Mouse (Mus musculus) lung, adult 2 months (tissue): ENCODE results near the gene Gfpt2. TPM values are rescaled to one million over a fixed set of nuclear protein-coding genes. Genes with fewer than 3 reads are reported as not detected.
"Not testable (repeated sequence)": the region's sequence is repeated elsewhere in the genome, so short reads cannot be mapped to it uniquely, and the experiment has no call there.

Experiments
- DNase-seq: peaks from one replicate; pipeline ENCODE4 v3.0.0; 2022
- H3K4me1 ChIP-seq: fragments of 200-500 bp; 2 replicates; pipeline ENCODE4 v1.6.1; 2011; ENCODE audit warnings: low read length; ENCODE audit not compliant: control insufficient read depth, insufficient read depth
- H3K4me3 ChIP-seq: fragments of 200-500 bp; replicated peaks from 2 replicates; pipeline ENCODE3; 2011; ENCODE audit warnings: low read depth, mild to moderate bottlenecking, control low read depth, low read length; ENCODE audit errors: extremely low read depth
- CTCF ChIP-seq: fragments of 200-500 bp; IDR thresholded peaks from 2 replicates; pipeline ENCODE4 v1.5.1; 2011; ENCODE audit warnings: mild to moderate bottlenecking, low read length, control low read depth; ENCODE audit not compliant: insufficient read depth
- POLR2A ChIP-seq: fragments of 200-500 bp; IDR thresholded peaks from 2 replicates; pipeline ENCODE4 v1.6.1; 2011; ENCODE audit warnings: low read depth, mild to moderate bottlenecking, control low read depth, low read length, borderline replicate concordance; ENCODE audit errors: extremely low read depth
- WGBS: fragments of 180-500 bp; shearing (Covaris S2); methylation state at CpG from one replicate; pipeline ENCODE4 v1.1.7; 2018; 5-methylcytosine and 5-hydroxymethylcytosine counted together
- polyA plus RNA-seq: library from polyadenylated mRNA; depleted of rRNA; stranded (reverse); fragments of >200 nt; gene quantifications from 2 replicates; pipeline ENCODE4 v1.2.3, GENCODE M21; 2012

Gene Gfpt2
- polyA plus RNA-seq, 1 experiment, result 7.0 TPM

DNA sequence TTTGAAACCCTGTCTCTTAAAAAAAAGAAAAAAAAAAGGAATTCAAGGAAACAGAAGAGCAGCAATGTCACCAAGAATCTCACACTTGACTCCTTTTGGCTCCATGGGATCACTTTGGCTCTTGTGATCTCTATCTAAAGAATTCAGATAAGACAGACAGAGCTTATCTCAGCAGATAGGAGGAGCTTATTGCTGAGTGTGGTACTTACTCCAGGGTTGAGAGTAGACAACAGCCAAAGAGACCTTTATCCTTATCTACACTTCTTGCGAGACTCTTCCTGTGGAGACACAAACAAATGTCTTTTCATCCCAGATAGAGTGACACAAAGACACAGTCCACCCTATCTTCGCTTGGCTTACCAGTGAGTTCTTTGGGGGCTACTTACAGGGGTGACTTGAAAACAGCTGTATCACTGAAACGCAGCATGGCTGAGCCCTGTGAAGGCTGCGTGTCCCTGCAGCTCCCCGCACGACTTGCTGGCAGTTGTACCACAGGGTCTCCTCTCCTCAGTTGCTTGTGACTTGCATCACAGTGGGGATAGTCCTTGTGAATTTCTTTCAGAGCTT lies 12.1 kb upstream of the Gfpt2 start:
- Histone ChIP-seq H3K4me1 (no peaks in the 10 kb centered on the region), H3K4me3 (no peak overlapping the region)
- 42% methylated on average over 6 of the region's 6 CpGs for WGBS
- no peak for TF ChIP-seq POLR2A
- no peak for TF ChIP-seq CTCF
- no peak for DNase-seq

DNA sequence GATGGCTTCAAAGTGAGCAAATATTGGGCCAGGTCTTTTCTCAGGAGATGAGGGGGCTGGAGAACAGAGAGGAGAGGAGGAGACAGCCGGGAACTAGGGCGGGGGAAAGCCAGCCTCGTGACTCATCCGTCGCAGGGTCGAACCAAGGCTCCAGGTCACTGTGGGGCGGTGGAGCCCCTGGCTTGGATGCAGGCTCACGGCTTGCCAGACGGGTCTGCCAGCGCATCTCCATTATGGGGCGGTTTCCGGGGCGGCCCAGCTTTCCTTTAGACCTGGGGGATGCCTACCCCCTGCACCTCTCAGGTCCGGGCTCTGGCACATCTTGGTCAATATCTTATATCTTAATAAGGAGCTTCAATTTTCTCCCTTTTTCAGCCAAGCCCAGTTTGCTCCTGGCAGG lies 847 bp upstream of the Gfpt2 start:
- no peak for TF ChIP-seq POLR2A
- no peak for TF ChIP-seq CTCF
- DNase-seq, result peak; percentile 7
- 22% methylated on average over 14 of the region's 14 CpGs for WGBS
- Histone ChIP-seq H3K4me1 (no peaks in the 10 kb centered on the region; the same call in 1 of the 2 replicates), H3K4me3 (no peak overlapping the region)

DNA sequence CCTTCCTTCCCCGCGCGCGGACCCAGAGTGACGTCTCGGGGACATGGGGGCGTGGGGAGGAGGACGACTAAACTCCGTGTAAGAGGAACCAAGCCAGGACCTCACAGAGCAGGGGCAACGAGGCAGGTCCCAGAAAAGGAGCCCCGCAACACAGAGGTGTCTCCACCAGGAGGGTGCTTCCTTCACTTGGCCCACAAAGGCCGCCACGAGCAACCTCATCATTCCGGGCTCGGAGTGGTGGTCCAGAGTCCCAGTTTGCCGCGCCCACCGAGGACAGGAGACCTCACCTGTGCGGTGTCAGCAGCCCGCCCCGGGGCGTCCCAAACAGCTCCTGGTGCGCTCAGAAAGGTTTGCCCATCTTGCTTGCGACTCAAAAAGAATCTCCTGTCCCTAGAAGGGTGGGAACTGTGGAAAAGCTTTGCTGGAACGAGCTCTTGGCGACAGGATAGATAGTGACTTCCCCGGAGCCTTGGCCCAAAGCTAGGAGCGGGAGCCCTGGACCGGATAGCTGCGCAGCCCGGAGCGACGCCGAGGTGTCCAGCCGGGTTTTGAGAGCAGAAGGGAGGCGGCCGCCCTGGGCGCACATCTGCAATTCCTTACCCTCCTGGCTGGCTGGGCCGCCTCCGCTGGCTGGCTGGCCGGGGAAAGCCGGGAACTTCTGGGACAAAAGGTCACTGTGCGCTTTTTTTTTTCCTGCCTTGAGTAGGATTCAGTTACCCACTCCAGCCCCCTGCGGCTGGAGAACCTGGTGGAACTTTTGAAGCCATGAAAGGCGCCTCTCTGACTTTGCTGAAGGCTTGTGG lies 565 bp downstream of the Gfpt2 start:
- Histone ChIP-seq H3K4me1 (no peaks in the 10 kb centered on the region; the same call in 1 of the 2 replicates), H3K4me3 (peak overlapping the region; percentile 61)
- DNase-seq, result peak; percentile 6
- WGBS, result 4% methylated on average over 45 of the region's 45 CpGs
- TF ChIP-seq CTCF (no peak), POLR2A (no peak)

DNA sequence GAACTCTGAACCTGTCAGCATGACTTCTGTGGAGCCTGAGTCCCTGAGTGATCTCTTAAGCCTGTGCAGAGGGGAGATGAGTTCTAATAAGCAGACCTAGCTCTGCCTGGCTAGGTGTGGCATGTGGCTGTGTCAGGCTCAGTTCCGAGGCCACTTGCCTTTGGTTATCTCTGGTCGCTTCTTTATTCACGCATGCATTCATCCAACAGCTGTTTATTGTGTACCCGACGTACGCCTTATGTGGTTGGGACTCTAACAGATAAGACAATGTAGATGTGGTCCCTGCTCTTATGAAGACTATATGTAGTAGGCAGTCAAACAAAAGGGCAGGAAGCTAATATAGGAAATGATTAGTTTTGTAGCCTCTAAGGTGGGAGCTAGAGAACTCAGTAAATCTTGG lies 5.0 kb downstream of the Gfpt2 start:
- WGBS, result 91% methylated on average over 6 of the region's 6 CpGs
- no peak for DNase-seq
- TF ChIP-seq CTCF, result no peak
- no peak for TF ChIP-seq POLR2A
- H3K4me1 ChIP-seq, result no peaks in the 10 kb centered on the region; the same call in 1 of the 2 replicates
- H3K4me3 ChIP-seq, result no peak overlapping the region

DNA sequence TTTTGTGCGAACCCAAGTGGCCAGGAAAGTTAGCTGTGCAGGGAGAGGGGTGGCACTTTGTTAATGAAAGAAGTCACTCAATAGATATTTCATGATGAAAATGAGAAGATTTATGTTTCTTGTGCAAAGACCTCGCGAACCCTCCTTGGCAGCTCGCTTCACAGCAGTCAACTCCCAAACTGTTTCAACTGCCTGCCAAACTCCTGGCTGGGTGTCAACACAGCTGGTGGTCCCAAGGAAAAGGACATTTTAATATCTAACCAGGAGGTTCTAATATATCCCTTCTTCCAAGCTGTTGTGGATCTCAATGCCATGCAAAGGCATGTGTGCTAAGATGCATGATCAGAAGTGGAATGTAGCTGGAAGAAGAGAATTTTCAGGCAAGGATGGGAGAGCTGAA lies 7.5 kb downstream of the Gfpt2 start:
- DNase-seq, result no peak
- no peak for TF ChIP-seq POLR2A
- no peak for TF ChIP-seq CTCF
- no peaks in the 10 kb centered on the region for H3K4me1 ChIP-seq
- H3K4me3 ChIP-seq, result no peak overlapping the region
- 60% methylated on average over 4 of the region's 4 CpGs for WGBS

DNA sequence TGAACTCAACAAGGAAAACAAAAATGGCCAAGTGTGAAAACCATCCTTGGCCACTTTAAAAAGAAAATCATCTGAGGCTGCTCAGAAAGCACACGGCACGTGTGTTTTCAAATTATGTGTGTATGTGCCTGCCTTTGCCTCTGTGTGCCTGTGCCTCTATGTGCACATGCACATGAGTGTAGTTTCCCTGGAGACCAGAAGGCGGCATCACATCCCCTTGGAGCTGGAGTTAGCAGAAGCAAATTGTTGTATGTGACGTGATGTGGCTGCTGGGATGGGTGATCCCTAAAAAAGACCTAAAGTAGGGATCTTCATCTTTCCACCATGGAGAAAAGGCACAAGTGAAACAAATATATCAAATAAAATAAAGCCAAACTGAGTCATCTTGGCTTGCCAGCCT lies 9.8 kb downstream of the Gfpt2 start:
- 95% methylated on average over 4 of the region's 4 CpGs for WGBS
- no peaks in the 10 kb centered on the region for H3K4me1 ChIP-seq
- DNase-seq, result no peak
- no peak overlapping the region for H3K4me3 ChIP-seq
- TF ChIP-seq CTCF (no peak), POLR2A (no peak)

DNA sequence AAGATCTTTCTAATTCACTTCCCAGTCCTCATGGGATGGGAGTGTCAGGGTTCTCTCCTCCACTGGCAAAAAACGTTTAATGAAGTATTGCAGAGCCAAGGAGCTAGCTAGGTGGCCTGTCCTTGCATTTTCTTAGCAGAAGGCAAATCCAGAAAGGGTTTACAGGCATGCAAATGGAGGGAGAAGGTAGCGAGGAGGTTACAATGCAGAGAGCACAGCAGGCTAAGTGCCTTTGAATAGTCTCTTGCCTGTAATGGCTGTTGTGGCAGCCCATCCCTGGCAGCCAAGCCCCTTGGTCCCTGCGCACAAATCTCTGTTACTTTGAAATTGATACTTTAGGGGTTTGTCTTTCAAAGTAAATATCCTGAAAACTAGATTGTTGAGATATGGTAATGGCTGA lies 12.2 kb downstream of the Gfpt2 start:
- H3K4me1 ChIP-seq, result no peaks in the 10 kb centered on the region
- TF ChIP-seq POLR2A, result no peak
- TF ChIP-seq CTCF, result no peak
- H3K4me3 ChIP-seq, result no peak overlapping the region
- WGBS, result 55% methylated on average over 3 of the region's 3 CpGs
- no peak for DNase-seq

DNA sequence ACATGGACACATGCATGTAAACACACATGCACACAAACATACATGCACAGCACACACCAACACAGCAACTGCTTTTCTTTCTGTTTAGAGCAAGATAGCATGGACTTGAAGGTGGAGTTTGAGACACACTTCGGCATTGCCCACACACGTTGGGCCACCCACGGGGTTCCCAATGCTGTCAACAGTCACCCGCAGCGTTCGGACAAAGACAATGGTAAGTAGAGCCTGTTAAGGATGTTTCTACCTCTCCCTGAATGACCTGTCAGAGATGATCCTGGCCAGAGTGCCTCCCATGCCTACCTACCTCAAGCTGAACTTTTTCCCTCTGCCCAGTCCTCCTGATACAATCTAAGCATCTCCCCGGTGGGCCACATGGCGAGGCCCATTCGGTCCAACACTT lies 15.0 kb downstream of the Gfpt2 start:
- TF ChIP-seq POLR2A (no peak), CTCF (no peak)

DNA sequence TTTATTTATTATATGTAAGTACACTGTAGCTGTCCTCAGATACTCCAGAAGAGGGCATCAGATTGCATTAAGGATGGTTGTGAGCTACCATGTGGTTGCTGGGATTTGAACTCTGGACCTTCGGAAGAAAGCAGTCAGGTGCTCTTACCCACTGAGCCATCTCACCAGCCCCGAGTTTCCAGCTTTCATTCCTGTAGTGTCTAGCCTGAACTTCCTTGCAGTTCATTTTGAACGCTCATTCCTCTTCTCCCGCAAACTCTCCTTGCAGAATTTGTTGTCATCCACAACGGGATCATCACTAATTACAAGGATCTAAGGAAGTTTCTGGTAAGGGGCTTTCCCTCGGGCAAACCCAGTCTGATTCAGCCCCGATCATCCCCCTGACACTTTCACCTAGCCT lies 16.7 kb downstream of the Gfpt2 start:
- DNase-seq, H3K4me3 ChIP-seq, H3K4me1 ChIP-seq: not testable (repeated sequence)
- 75% methylated on average over 7 of the region's 7 CpGs for WGBS

More for the DNA sequence above, 15.0 kb downstream of the Gfpt2 start:
- DNase-seq, result no peak
- Histone ChIP-seq H3K4me3 (no peak overlapping the region), H3K4me1 (no peaks in the 10 kb centered on the region)
- 95% methylated on average over 9 of the region's 9 CpGs for WGBS

DNA sequence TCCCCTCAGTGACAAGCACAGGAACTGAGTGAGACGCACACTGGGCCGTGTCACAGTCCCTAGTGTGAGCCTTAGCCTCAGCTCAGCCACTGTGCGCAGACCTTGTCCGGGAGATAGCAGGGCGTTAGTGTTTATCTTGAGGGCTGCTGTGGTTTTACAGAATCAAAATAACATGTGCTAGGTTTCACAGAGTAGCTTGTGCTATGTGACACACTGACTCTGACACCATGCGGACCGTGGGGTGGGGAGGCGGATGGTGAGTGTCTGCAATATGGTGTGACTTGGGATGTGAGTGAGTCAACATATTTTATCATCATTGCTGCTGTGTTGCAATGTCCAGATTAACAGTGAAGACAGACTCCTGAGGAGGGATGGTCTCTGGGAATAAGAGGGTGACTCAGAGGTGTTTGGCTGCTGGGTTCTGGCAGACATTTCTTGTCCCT lies 17.1 kb downstream of the Gfpt2 start:
- WGBS, result 71% methylated on average over 8 of the region's 8 CpGs
- TF ChIP-seq CTCF (no peak), POLR2A (no peak)
- DNase-seq, result no peak
- H3K4me1 ChIP-seq, result no peaks in the 10 kb centered on the region
- no peak overlapping the region for H3K4me3 ChIP-seq
